9 mouse cellular contexts compared by ENCODE assay signal in the genomic region with DNA sequence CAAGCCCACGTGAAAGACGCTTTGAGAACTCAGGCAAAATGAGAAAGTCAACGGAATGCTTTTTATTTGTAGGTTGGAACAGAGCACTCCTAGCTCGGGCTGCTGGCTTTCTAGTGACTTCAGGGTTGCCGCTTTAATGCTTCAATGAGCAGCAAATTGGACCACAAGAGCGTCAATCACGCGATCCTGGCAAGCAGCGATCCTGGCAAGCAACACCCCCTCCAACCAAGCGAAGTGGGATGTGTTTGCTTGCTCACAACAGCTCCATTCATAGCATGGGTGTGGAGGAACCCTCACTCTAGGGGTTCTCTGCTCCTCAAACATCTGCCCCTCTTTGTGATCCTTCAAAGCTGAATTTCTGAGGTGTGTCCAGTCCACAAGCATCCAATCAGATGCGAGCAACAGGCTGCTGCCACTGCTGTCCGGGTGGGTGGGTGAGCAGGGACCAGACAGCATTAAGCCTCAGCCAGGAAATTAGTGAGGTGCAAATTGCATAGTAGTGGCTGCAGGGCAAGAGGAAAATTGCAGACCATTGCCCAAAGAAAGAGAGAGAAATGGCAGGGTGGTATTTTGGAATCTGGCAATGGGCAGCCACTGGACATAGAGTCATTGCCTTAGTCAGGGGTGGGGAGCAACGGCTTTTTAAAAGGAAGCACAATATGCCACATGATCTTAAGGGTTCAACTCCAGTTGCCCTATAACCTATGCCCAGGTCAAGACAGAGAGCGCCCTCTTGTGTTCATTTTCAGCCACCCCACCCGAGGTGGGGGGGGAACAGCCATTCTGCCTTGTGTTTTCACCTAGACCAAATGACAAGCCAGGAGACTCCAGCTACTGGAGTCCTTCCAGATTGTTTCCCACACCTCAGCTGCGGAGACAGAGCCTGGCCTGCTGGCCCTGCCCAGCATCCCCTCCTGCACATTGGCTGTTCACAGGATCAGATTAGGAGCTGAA. TPM values are rescaled to one million over a fixed set of nuclear protein-coding genes. Genes with fewer than 3 reads are reported as not detected.
DNase-seq lines count a peak whose midpoint lies in the region; ATAC-seq and TF ChIP-seq lines count a peak whose summit lies in the region.
"Had no signal": no experiment of that assay in that cellular context is flagged by ENCODE, and none has a peak within 500 bp of the region (broad histone marks: within the 10 kb centered on the region; RNA-seq: fewer than 3 reads in every experiment).

No protein-coding gene starts in this region.

- DNase-seq in adrenal gland, postnatal 14 days: peak; percentile 60
- DNase-seq in forebrain, postnatal 0 days: peak; percentile 58
- DNase-seq in limb, embryonic 14.5 days (ENCODE audit: low spot score): peak; percentile 28
- no peak for DNase-seq in gastrocnemius, adult 18-20 months (ENCODE audit: low spot score)
- no peak for DNase-seq in right cerebral cortex, postnatal 25 days
- no peak for DNase-seq in urinary bladder, postnatal 36 days (ENCODE audit: low spot score in 2 of 2)

- 9% methylated on average over 16 of the region's 16 CpGs for WGBS in forebrain, postnatal 0 days
- 26% methylated on average over 16 of the region's 16 CpGs for WGBS in limb, embryonic 14.5 days

- H3K27ac ChIP-seq in forebrain, postnatal 0 days (ENCODE audit: low read depth, low read length): no peak overlapping the region
- no peak overlapping the region for H3K27ac ChIP-seq in limb, embryonic 14.5 days (replicated peaks; ENCODE audit: low read depth, low read length)
- H3K27ac ChIP-seq: embryonic facial prominence, embryonic 12.5 days had no signal

- H3K9me3 ChIP-seq in megakaryocyte, embryonic 14.5 days: peaks cover 7% of the 10 kb centered on the region; the same call in 1 of the 2 replicates
- H3K9me3 ChIP-seq in forebrain, postnatal 0 days (ENCODE audit: low read length): no peaks in the 10 kb centered on the region
- no peaks in the 10 kb centered on the region for H3K9me3 ChIP-seq in limb, embryonic 14.5 days (ENCODE audit: control insufficient read depth, low read length)
- H3K9me3 ChIP-seq: embryonic facial prominence, embryonic 12.5 days had no signal

- TF ChIP-seq POLR2A in limb, embryonic 14.5 days (IDR thresholded peaks at IDR 0.05; ENCODE audit: borderline replicate concordance, extremely low read depth, insufficient read depth, insufficient read length): no peak

- no peak for ATAC-seq in megakaryocyte, adult 5-6 weeks (ENCODE audit: poor library complexity, severe bottlenecking)
- peak; percentile 80 for ATAC-seq in forebrain, postnatal 0 days
- no peak for ATAC-seq in limb, embryonic 14.5 days (ENCODE audit: low FRiP score, low read depth)

- no peaks in the 10 kb centered on the region for H3K36me3 ChIP-seq in megakaryocyte, embryonic 14.5 days (replicated peaks; ENCODE audit: low read length)
- H3K36me3 ChIP-seq in forebrain, postnatal 0 days (ENCODE audit: insufficient read depth): no peaks in the 10 kb centered on the region
- no peaks in the 10 kb centered on the region for H3K36me3 ChIP-seq in limb, embryonic 14.5 days (ENCODE audit: control insufficient read depth, insufficient read depth, low read length)
- H3K36me3 ChIP-seq: embryonic facial prominence, embryonic 12.5 days had no signal

- peaks cover 56% of the 10 kb centered on the region for H3K27me3 ChIP-seq in megakaryocyte, embryonic 14.5 days (replicated peaks)
- H3K27me3 ChIP-seq in forebrain, postnatal 0 days (ENCODE audit: insufficient read depth, low read length): peaks cover 47% of the 10 kb centered on the region
- peaks cover 45% of the 10 kb centered on the region for H3K27me3 ChIP-seq in limb, embryonic 14.5 days (ENCODE audit: control insufficient read depth, insufficient read depth, low read length)

- TF ChIP-seq CTCF in forebrain, postnatal 0 days (IDR thresholded peaks at IDR 0.05; ENCODE audit: low read depth): peak; percentile 41

- no peak overlapping the region for H3K4me2 ChIP-seq in forebrain, postnatal 0 days (ENCODE audit: low read depth)
- no peak overlapping the region for H3K4me2 ChIP-seq in limb, embryonic 14.5 days (replicated peaks; ENCODE audit: low read depth, low read length, severe bottlenecking)
- H3K4me2 ChIP-seq: embryonic facial prominence, embryonic 12.5 days had no signal

- H3K4me3 ChIP-seq in megakaryocyte, embryonic 14.5 days (replicated peaks): peak overlapping the region; percentile 21
- no peak overlapping the region for H3K4me3 ChIP-seq in forebrain, postnatal 0 days (ENCODE audit: low read depth, low read length)
- no peak overlapping the region for H3K4me3 ChIP-seq in limb, embryonic 14.5 days (replicated peaks; ENCODE audit: low read length)
- H3K4me3 ChIP-seq: embryonic facial prominence, embryonic 12.5 days had no signal

- H3K4me1 ChIP-seq in megakaryocyte, embryonic 14.5 days: peaks cover 1% of the 10 kb centered on the region; the same call in 1 of the 2 replicates
- H3K4me1 ChIP-seq in forebrain, postnatal 0 days (ENCODE audit: insufficient read depth): no peaks in the 10 kb centered on the region
- peaks cover 6% of the 10 kb centered on the region; the same call in 1 of the 2 replicates for H3K4me1 ChIP-seq in limb, embryonic 14.5 days (ENCODE audit: control insufficient read depth, insufficient read depth, low read length)

- H3K9ac ChIP-seq in forebrain, postnatal 0 days: no peak overlapping the region
- H3K9ac ChIP-seq in limb, embryonic 14.5 days (ENCODE audit: low read depth, low read length, severe bottlenecking): no peak overlapping the region
- H3K9ac ChIP-seq: embryonic facial prominence, embryonic 12.5 days had no signal

RNA-seq across cellular contexts. Expression of gene Gm10320, which starts 5.4 kb away (rescaled TPM):
- 5.4 and 10.2 TPM in 2 replicates for polyA plus RNA-seq in megakaryocyte, embryonic 14.5 days (2012; ENCODE audit: insufficient read depth, low replicate concordance)
- total RNA-seq in megakaryocyte, adult 5-6 weeks (2015): 7.3 and 8.9 TPM in 2 replicates
- total RNA-seq in megakaryocyte, adult 5-6 weeks (2017): 0.65 and 0.66 TPM in 2 replicates
- total RNA-seq in adrenal gland, postnatal 14 days (2021): not detected in 2 replicates
- total RNA-seq in forebrain, postnatal 0 days (2014; rRNA removed): 0.69 TPM in 1 of 2 replicates, not detected in the other
- 0.74 and 1.6 TPM in 2 replicates for polyA plus RNA-seq in forebrain, postnatal 0 days (2015; fragmentation: Nextera tagmentation; extraction: Ambion mirVana)
- polyA plus RNA-seq in limb, embryonic 14.5 days (2012; rRNA removed): 1.3 and 1.6 TPM in 2 replicates
- 0.84 and 2.3 TPM in 2 replicates for polyA plus RNA-seq in limb, embryonic 14.5 days (2014; fragmentation: Nextera tagmentation; extraction: Ambion mirVana)
- total RNA-seq in gastrocnemius, adult 18-20 months (2021): not detected

Comparison
In these comparisons a context has a peak if more than half of its experiments do, and no peak if none do; other contexts are left out.
1. DNase-seq: peak in adrenal gland, postnatal 14 days (single experiment), forebrain, postnatal 0 days (single experiment) and limb, embryonic 14.5 days (single experiment); none in gastrocnemius, adult 18-20 months (single experiment), right cerebral cortex, postnatal 25 days (single experiment) and urinary bladder, postnatal 36 days (0 of 2).